ENCODE assay signal across 9 mouse cellular contexts in the genomic region with DNA sequence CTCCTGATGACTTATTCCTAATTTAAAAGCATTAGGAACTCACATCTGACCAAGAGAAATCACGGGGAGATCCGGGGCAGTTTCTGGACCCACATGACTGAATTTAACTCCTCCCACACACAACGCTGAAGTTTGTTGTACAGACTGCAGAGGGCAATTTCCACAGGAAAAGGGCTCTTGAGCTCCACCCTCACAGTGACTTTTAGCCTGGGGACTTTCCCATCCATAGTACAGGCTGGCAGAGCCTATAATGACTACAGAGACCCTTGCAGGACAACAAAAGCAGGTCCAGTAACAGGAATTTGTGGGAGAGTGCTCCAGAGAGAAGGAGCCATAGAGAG. TPM values are rescaled to one million over a fixed set of nuclear protein-coding genes. Genes with fewer than 3 reads are reported as not detected.
DNase-seq lines count a peak whose midpoint lies in the region; ATAC-seq lines count a peak whose summit lies in the region.
"Had no signal": no experiment of that assay in that cellular context is flagged by ENCODE, and none has a peak within 500 bp of the region (broad histone marks: within the 10 kb centered on the region; RNA-seq: fewer than 3 reads in every experiment).

No protein-coding gene starts in this region.

- ATAC-seq in CD4-positive, CD25-positive, alpha-beta regulatory T cell, adult 4 months, result peak; percentile 100
- peak; percentile 86 to 89 for ATAC-seq in hematopoietic stem cell, adult 5-6 weeks (replicated peaks in 1 of 2; ENCODE audit: insufficient read depth in 1 of 2, low FRiP score in 2 of 2, low TSS enrichment in 1 of 2, low read depth in 1 of 2, poor library complexity in 2 of 2, severe bottlenecking in 2 of 2)
- ATAC-seq: forebrain, postnatal 0 days had no signal

- intact Hi-C loops in left cerebral cortex, postnatal 10 days (cut with DNase I), result no loop called here

- peak; percentile 35 to 46 for DNase-seq in B cell, adult 2 months
- DNase-seq in lung, postnatal 10 days, result peak; percentile 64
- DNase-seq in urinary bladder, postnatal 36 days (ENCODE audit: low spot score in 2 of 2), result no peak
- no peak for DNase-seq in left cerebral cortex, adult 11 months (ENCODE audit: low spot score)
- DNase-seq in left cerebral cortex, postnatal 10 days (ENCODE audit: extremely low spot score in 1 of 2, low spot score in 2 of 2), result no peak
- DNase-seq: forebrain, postnatal 0 days; thymus, postnatal 36 days had no signal

RNA-seq across cellular contexts. Expression of a gene that starts 28.1 kb away (rescaled TPM):
- 10 to 100 TPM; 11.2 to 18.6 TPM for polyA plus RNA-seq in CD4-positive, CD25-positive, alpha-beta regulatory T cell, adult 4 months (2017; shearing (Covaris generic))
- total RNA-seq in hematopoietic stem cell, adult 5-6 weeks (2017), result 105 and 125 TPM in 2 replicates
- 10 to 100 TPM; 76.2 to 79.4 TPM for total RNA-seq in left cerebral cortex, postnatal 10 days (2021)

RNA-seq across cellular contexts. Expression of a gene that starts 29.7 kb away (rescaled TPM):
- 10 to 100 TPM in 1 of 2 experiments, 1 to 10 TPM in 1; 8.9 to 12.5 TPM for polyA plus RNA-seq in CD4-positive, CD25-positive, alpha-beta regulatory T cell, adult 4 months (2017; shearing (Covaris generic))
- total RNA-seq in hematopoietic stem cell, adult 5-6 weeks (2017), result 0.50 TPM in 1 of 2 replicates, not detected in the other
- total RNA-seq in left cerebral cortex, postnatal 10 days (2021), result 1 to 10 TPM; 3.1 to 3.3 TPM

RNA-seq across cellular contexts. Expression of a gene that starts 37.0 kb away (rescaled TPM):
- polyA plus RNA-seq in CD4-positive, CD25-positive, alpha-beta regulatory T cell, adult 4 months (2017; shearing (Covaris generic)), result 1 to 10 TPM; 1.5 to 2.7 TPM
- total RNA-seq in hematopoietic stem cell, adult 5-6 weeks (2017), result 0.40 and 0.50 TPM in 2 replicates
- 10 to 100 TPM; 26.0 to 26.9 TPM for total RNA-seq in left cerebral cortex, postnatal 10 days (2021)

Comparison
In these comparisons a context has a peak if more than half of its experiments do, and no peak if none do; other contexts are left out.
1. DNase-seq: peak in B cell, adult 2 months (2 of 2) and lung, postnatal 10 days (single experiment); none in urinary bladder, postnatal 36 days (0 of 2), left cerebral cortex, adult 11 months (single experiment) and left cerebral cortex, postnatal 10 days (0 of 2).
2. RNA of a gene that starts 37.0 kb away (total RNA-seq): 26.0 to 26.9 TPM in left cerebral cortex, postnatal 10 days; 0.40 to 0.50 TPM in hematopoietic stem cell, adult 5-6 weeks; every median in the first group is over 10 times any median in the second.